Mouse (Mus musculus) liver, embryonic 12.5 days (tissue): ENCODE results near the gene Trpv4. TPM values are rescaled to one million over a fixed set of nuclear protein-coding genes. Genes with fewer than 3 reads are reported as not detected.

ENCODE experiments used
- ATAC-seq: fragments of 200-750 bp; cut with Nextera tagmentation; 2 replicates; pipeline ENCODE4 v1.8.0; 2017; ENCODE audit warnings: moderate number of reproducible peaks, mild to moderate bottlenecking, moderate library complexity
- H3K27ac ChIP-seq: fragments of 300-500 bp; sonication (generic); 2 replicates; pipeline ENCODE4 v1.5.1; 2016; ENCODE audit warnings: mild to moderate bottlenecking
- H3K27me3 ChIP-seq: fragments of 300-500 bp; sonication (generic); replicated peaks from 2 replicates; pipeline ENCODE4 v1.6.1; 2016; ENCODE audit warnings: mild to moderate bottlenecking, moderate library complexity
- H3K36me3 ChIP-seq: fragments of 300-500 bp; sonication (generic); 2 replicates; pipeline ENCODE4 v1.6.1; 2016; ENCODE audit warnings: mild to moderate bottlenecking, moderate library complexity
- H3K4me1 ChIP-seq: fragments of 300-500 bp; sonication (generic); 2 replicates; pipeline ENCODE4 v1.6.1; 2016
- H3K4me2 ChIP-seq: fragments of 300-500 bp; sonication (generic); 2 replicates; pipeline ENCODE4 v1.6.1; 2016; ENCODE audit warnings: mild to moderate bottlenecking, moderate library complexity
- H3K4me3 ChIP-seq: fragments of 300-500 bp; sonication (generic); 2 replicates; pipeline ENCODE4 v1.5.1; 2016; ENCODE audit warnings: mild to moderate bottlenecking, moderate library complexity
- H3K9ac ChIP-seq: fragments of 300-500 bp; sonication (generic); 2 replicates; pipeline ENCODE4 v1.6.1; 2016; ENCODE audit warnings: mild to moderate bottlenecking, moderate library complexity
- H3K9me3 ChIP-seq: fragments of 300-500 bp; sonication (generic); replicated peaks from 2 replicates; pipeline ENCODE4 v1.6.1; 2016; ENCODE audit warnings: mild to moderate bottlenecking, moderate library complexity
- WGBS: fragments of 180-500 bp; shearing (Covaris S2); methylation state at CpG from one replicate; pipeline ENCODE4 v1.1.7; 2016; ENCODE audit not compliant: insufficient replicate concordance; 5-methylcytosine and 5-hydroxymethylcytosine counted together
- polyA plus RNA-seq: library from polyadenylated mRNA; unstranded; fragments of >200 nt; fragmentation: Nextera tagmentation; extraction: Ambion mirVana; gene quantifications from 2 replicates; pipeline ENCODE4 v1.2.1, GENCODE M21; 2016

The Trpv4 gene
- polyA plus RNA-seq: 0.19 and 0.29 TPM in 2 replicates

GRCm38 (mm10) chr5:114658255-114658654 lies at the start of gene Trpv4:
Gene Trpv4 (minus strand): TSS chr5:114658421.
- no peak for ATAC-seq
- H3K27ac ChIP-seq: no peak within 1 kb of the TSS
- 4% methylated on average over 47 of the region's 47 CpGs for WGBS
- 0 out of 2 replicates have a peak within 1 kb of the TSS, but pooled peaks have one; percentile 17 for H3K9ac ChIP-seq
- H3K36me3 ChIP-seq: no peaks in the 10 kb centered on the region
- peaks cover 82% of the 10 kb centered on the region for H3K27me3 ChIP-seq
- peaks cover 6% of the 10 kb centered on the region; the same call in 1 of the 2 replicates for H3K4me1 ChIP-seq
- no peaks in the 10 kb centered on the region for H3K9me3 ChIP-seq
- H3K4me3 ChIP-seq: peak within 1 kb of the TSS; percentile 47
- peak within 1 kb of the TSS; percentile 69 for H3K4me2 ChIP-seq

- Histone ChIP-seq H3K4me1 (peaks cover 36% of the 10 kb centered on the region), H3K4me3 (peak within 1 kb of the TSS; percentile 84), H3K27me3 (no peaks in the 10 kb centered on the region), H3K4me2 (peak within 1 kb of the TSS; percentile 89), H3K36me3 (peaks cover 34% of the 10 kb centered on the region), H3K27ac (no peak within 1 kb of the TSS), H3K9me3 (no peaks in the 10 kb centered on the region), H3K9ac (peak within 1 kb of the TSS; percentile 81)
- WGBS: 5% methylated on average over 49 of the region's 49 CpGs
- ATAC-seq: peak; percentile 68
These were observed 49.2 kb upstream of the Trpv4 start, which contains the start of gene Tchp for GRCm38 (mm10) chr5:114707265-114708068. Gene Tchp (plus strand): TSS chr5:114707760.

GRCm38 (mm10) chr5:114702403-114703392 lies 44.5 kb upstream of the Trpv4 start:
- H3K27ac ChIP-seq: 0 out of 2 replicates have a peak overlapping the region, but pooled peaks have one; percentile 1
- H3K4me3 ChIP-seq: no peak overlapping the region
- peak overlapping the region; percentile 19; the same call in 1 of the 2 replicates for H3K4me2 ChIP-seq
- peak; percentile 80 for ATAC-seq
- 0 out of 2 replicates have a peak, but pooled peaks cover 5% of the 10 kb centered on the region for H3K27me3 ChIP-seq
- peaks cover 27% of the 10 kb centered on the region for H3K4me1 ChIP-seq
- 39% methylated on average over 14 of the region's 14 CpGs for WGBS
- H3K9me3 ChIP-seq: no peaks in the 10 kb centered on the region
- no peaks in the 10 kb centered on the region for H3K36me3 ChIP-seq
- H3K9ac ChIP-seq: peak overlapping the region; percentile 18; the same call in 1 of the 2 replicates

GRCm38 (mm10) chr5:114699015-114699414 lies 40.8 kb upstream of the Trpv4 start:
- no peak overlapping the region for H3K9ac ChIP-seq
- WGBS: 26% methylated on average over 7 of the region's 7 CpGs
- no peak overlapping the region for H3K4me3 ChIP-seq
- ATAC-seq: no peak
- H3K4me1 ChIP-seq: peaks cover 24% of the 10 kb centered on the region
- H3K27me3 ChIP-seq: peaks cover 12% of the 10 kb centered on the region; the same call in 1 of the 2 replicates
- H3K9me3 ChIP-seq: no peaks in the 10 kb centered on the region
- H3K27ac ChIP-seq: no peak overlapping the region
- H3K4me2 ChIP-seq: peak overlapping the region; percentile 32
- H3K36me3 ChIP-seq: no peaks in the 10 kb centered on the region

- no peak overlapping the region for H3K4me2 ChIP-seq
- WGBS: 80% methylated on average over 19 of the region's 19 CpGs
- peaks cover 16% of the 10 kb centered on the region for H3K4me1 ChIP-seq
- no peak overlapping the region for H3K27ac ChIP-seq
- H3K9ac ChIP-seq: no peak overlapping the region
- ATAC-seq: no peak
- H3K4me3 ChIP-seq: no peak overlapping the region
- H3K9me3 ChIP-seq: no peaks in the 10 kb centered on the region
- H3K27me3 ChIP-seq: peaks cover 19% of the 10 kb centered on the region; the same call in 1 of the 2 replicates
- no peaks in the 10 kb centered on the region for H3K36me3 ChIP-seq
These were observed 40.0 kb upstream of the Trpv4 start for GRCm38 (mm10) chr5:114698044-114698746.

GRCm38 (mm10) chr5:114696939-114697338 lies 38.7 kb upstream of the Trpv4 start:
- no peaks in the 10 kb centered on the region for H3K9me3 ChIP-seq
- H3K9ac ChIP-seq: no peak overlapping the region
- peaks cover 30% of the 10 kb centered on the region; the same call in 1 of the 2 replicates for H3K27me3 ChIP-seq
- H3K27ac ChIP-seq: no peak overlapping the region
- H3K4me1 ChIP-seq: peaks cover 6% of the 10 kb centered on the region; the same call in 1 of the 2 replicates
- WGBS: 57% methylated on average over 17 of the region's 17 CpGs
- H3K4me2 ChIP-seq: no peak overlapping the region
- no peak for ATAC-seq
- H3K4me3 ChIP-seq: no peak overlapping the region
- H3K36me3 ChIP-seq: no peaks in the 10 kb centered on the region

GRCm38 (mm10) chr5:114695775-114696174 lies 37.6 kb upstream of the Trpv4 start:
- Histone ChIP-seq H3K4me1 (peaks cover 16% of the 10 kb centered on the region), H3K27ac (no peak overlapping the region), H3K4me2 (no peak overlapping the region), H3K27me3 (peaks cover 32% of the 10 kb centered on the region; the same call in 1 of the 2 replicates), H3K9me3 (no peaks in the 10 kb centered on the region), H3K36me3 (no peaks in the 10 kb centered on the region), H3K4me3 (no peak overlapping the region), H3K9ac (no peak overlapping the region)
- WGBS: 53% methylated on average over 5 of the region's 5 CpGs
- no peak for ATAC-seq

GRCm38 (mm10) chr5:114690633-114691567 lies 32.7 kb upstream of the Trpv4 start, which contains the start of gene Gltp:
Gene Gltp (minus strand): TSS chr5:114690984.
- 0 out of 2 replicates have a peak, but pooled peaks cover 2% of the 10 kb centered on the region for H3K36me3 ChIP-seq
- 3% methylated on average over 75 of the region's 75 CpGs for WGBS
- peak within 1 kb of the TSS; percentile 88 for H3K9ac ChIP-seq
- H3K27me3 ChIP-seq: peaks cover 27% of the 10 kb centered on the region; the same call in 1 of the 2 replicates
- H3K4me2 ChIP-seq: peak within 1 kb of the TSS; percentile 99
- peak; percentile 94 for ATAC-seq
- peaks cover 46% of the 10 kb centered on the region for H3K4me1 ChIP-seq
- H3K27ac ChIP-seq: peak within 1 kb of the TSS; percentile 74
- H3K9me3 ChIP-seq: no peaks in the 10 kb centered on the region
- H3K4me3 ChIP-seq: peak within 1 kb of the TSS; percentile 77

- Histone ChIP-seq H3K27me3 (peaks cover 27% of the 10 kb centered on the region; the same call in 1 of the 2 replicates), H3K4me1 (peaks cover 46% of the 10 kb centered on the region), H3K9ac (peak overlapping the region; percentile 88), H3K9me3 (no peaks in the 10 kb centered on the region), H3K4me2 (peak overlapping the region; percentile 99), H3K36me3 (0 out of 2 replicates have a peak, but pooled peaks cover 2% of the 10 kb centered on the region), H3K27ac (0 out of 2 replicates have a peak overlapping the region, but pooled peaks have one; percentile 12), H3K4me3 (peak overlapping the region; percentile 77)
- 16% methylated on average over 16 of the region's 16 CpGs for WGBS
- ATAC-seq: no peak
These were observed 31.6 kb upstream of the Trpv4 start for GRCm38 (mm10) chr5:114689700-114690366.
